Mouse (Mus musculus) megakaryocyte-erythroid progenitor cell, adult 5-6 weeks (primary cell): ENCODE data around the gene Npffr2. TPM values are rescaled to one million over a fixed set of nuclear protein-coding genes. Genes with fewer than 3 reads are reported as not detected.

Source experiments
- total RNA-seq, 2 experiments: library from RNA; stranded (forward) in 1 of 2; stranded (reverse) in 1 of 2; fragments of 200-1000, 215-1000 nt in 1 of 2; fragments of >200 nt in 1 of 2; fragmentation: Nextera tagmentation in 1 of 2; gene quantifications; 2 replicates each; pipeline ENCODE4 v1.2.3; 2014 to 2017

The Npffr2 gene
- total RNA-seq, 2 experiments from 2014 or later = not detected

Other genes with a start within 250 kb of the Npffr2 start
- gene Gc, start 69.5 kb upstream of the Npffr2 start, total RNA-seq (2014; fragmentation: Nextera tagmentation) = not detected in 2 replicates
- not detected in 2 replicates for gene Gc, start 69.5 kb upstream of the Npffr2 start, total RNA-seq (2017)